Mouse (Mus musculus) midbrain, embryonic 15.5 days (tissue): Measurements from ENCODE around the gene Ankdd1b. TPM values are rescaled to one million over a fixed set of nuclear protein-coding genes. Genes with fewer than 3 reads are reported as not detected.

ENCODE experiments used
- ATAC-seq: fragments of 200-750 bp; cut with Nextera tagmentation; replicated peaks from 2 replicates; pipeline ENCODE4 v1.8.0; 2017; ENCODE audit warnings: moderate TSS enrichment
- H3K27ac ChIP-seq: fragments of 300-500 bp; sonication (generic); 2 replicates; pipeline ENCODE4 v1.5.1; 2015; ENCODE audit warnings: mild to moderate bottlenecking, inconsistent platforms
- H3K27me3 ChIP-seq: fragments of 300-500 bp; sonication (generic); replicated peaks from 2 replicates; pipeline ENCODE4 v1.6.1; 2015; ENCODE audit warnings: inconsistent platforms
- H3K36me3 ChIP-seq: fragments of 300-500 bp; sonication (generic); replicated peaks from 2 replicates; pipeline ENCODE4 v1.6.1; 2015; ENCODE audit warnings: inconsistent platforms
- H3K4me1 ChIP-seq: fragments of 300-500 bp; sonication (generic); 2 replicates; pipeline ENCODE4 v1.6.1; 2015; ENCODE audit warnings: inconsistent platforms
- H3K4me2 ChIP-seq: fragments of 300-500 bp; sonication (generic); 2 replicates; pipeline ENCODE4 v1.6.1; 2015; ENCODE audit warnings: inconsistent platforms, mild to moderate bottlenecking, moderate library complexity
- H3K4me3 ChIP-seq: fragments of 300-500 bp; sonication (generic); 2 replicates; pipeline ENCODE4 v1.5.1; 2015; ENCODE audit warnings: mild to moderate bottlenecking, inconsistent platforms
- H3K9ac ChIP-seq: fragments of 300-500 bp; sonication (generic); 2 replicates; pipeline ENCODE4 v1.6.1; 2015; ENCODE audit warnings: mild to moderate bottlenecking, inconsistent platforms
- H3K9me3 ChIP-seq: fragments of 300-500 bp; sonication (generic); 2 replicates; pipeline ENCODE4 v1.6.1; 2016; ENCODE audit warnings: inconsistent platforms
- WGBS: fragments of 180-500 bp; shearing (Covaris S2); methylation state at CpG from one replicate; pipeline ENCODE4 v1.1.7; 2015; ENCODE audit warnings: mixed read lengths; 5-methylcytosine and 5-hydroxymethylcytosine counted together
- polyA plus RNA-seq: library from polyadenylated mRNA; unstranded; fragments of >200 nt; fragmentation: Nextera tagmentation; extraction: Ambion mirVana; gene quantifications from 2 replicates; pipeline ENCODE4 v1.2.1, GENCODE M21; 2015

The Ankdd1b gene
- polyA plus RNA-seq = not detected in 2 replicates

- Histone ChIP-seq H3K9ac (no peak within 1 kb of the TSS), H3K4me1 (no peaks in the 10 kb centered on the region), H3K9me3 (no peaks in the 10 kb centered on the region), H3K4me3 (no peak within 1 kb of the TSS), H3K4me2 (no peak within 1 kb of the TSS), H3K27me3 (no peaks in the 10 kb centered on the region), H3K27ac (no peak within 1 kb of the TSS), H3K36me3 (no peaks in the 10 kb centered on the region)
- no peak for ATAC-seq
- WGBS = 93% methylated on average over 14 of the region's 14 CpGs
These were observed at the start of gene Ankdd1b for GRCm38 (mm10) chr13:96470957-96471356. TSS of gene Ankdd1b (minus strand) at chr13:96471198.

DNA sequence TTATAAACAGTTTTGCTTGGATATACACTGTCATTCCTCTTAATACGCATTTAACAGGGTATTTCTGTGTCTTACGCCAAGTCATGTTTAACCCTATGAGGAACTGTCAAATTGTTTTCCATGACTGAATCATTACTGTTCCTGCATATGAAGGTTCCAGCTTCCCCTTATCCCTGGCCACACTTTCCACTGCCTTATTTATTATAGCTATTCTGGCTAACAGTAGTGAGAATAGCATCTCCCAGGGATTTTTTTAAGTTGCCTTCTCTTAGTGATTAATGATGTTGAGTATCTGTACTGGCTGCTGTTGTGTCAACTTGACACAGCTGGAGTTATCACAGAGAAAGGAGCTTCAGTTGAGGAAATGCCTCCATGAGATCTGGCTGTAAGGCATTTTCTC lies 46.3 kb upstream of the Ankdd1b start:
- no peaks in the 10 kb centered on the region for H3K9me3 ChIP-seq
- WGBS = 97% methylated on average over 2 of the region's 2 CpGs
- no peaks in the 10 kb centered on the region for H3K27me3 ChIP-seq
- H3K4me1 ChIP-seq = no peaks in the 10 kb centered on the region
- no peak overlapping the region for H3K9ac ChIP-seq
- H3K4me2 ChIP-seq = no peak overlapping the region
- no peak overlapping the region for H3K27ac ChIP-seq
- no peaks in the 10 kb centered on the region for H3K36me3 ChIP-seq
- no peak overlapping the region for H3K4me3 ChIP-seq
- no peak for ATAC-seq

DNA sequence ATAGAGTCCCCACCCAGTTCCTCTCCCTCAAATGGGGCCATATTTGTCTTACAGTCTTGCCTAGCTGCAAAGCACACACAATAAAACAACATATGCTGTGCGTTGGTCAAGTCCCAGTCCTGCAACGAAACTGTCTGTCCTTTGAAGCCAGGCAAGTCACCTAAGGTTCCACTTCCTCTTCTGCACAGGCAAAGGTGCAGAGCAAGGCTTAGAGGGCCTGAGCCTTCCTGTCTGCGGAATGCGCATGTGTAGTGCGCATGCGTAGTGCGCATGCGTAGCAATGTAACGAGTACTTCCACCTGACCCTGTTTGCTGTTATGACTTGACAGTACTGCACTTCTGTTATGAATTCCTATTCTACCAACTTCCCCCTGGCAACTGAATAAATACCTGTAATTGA lies 45.3 kb upstream of the Ankdd1b start:
- no peak overlapping the region for H3K27ac ChIP-seq
- no peaks in the 10 kb centered on the region for H3K9me3 ChIP-seq
- H3K4me2 ChIP-seq = no peak overlapping the region
- no peak overlapping the region for H3K4me3 ChIP-seq
- H3K9ac ChIP-seq = no peak overlapping the region
- H3K36me3 ChIP-seq = no peaks in the 10 kb centered on the region
- ATAC-seq = no peak
- H3K4me1 ChIP-seq = no peaks in the 10 kb centered on the region
- H3K27me3 ChIP-seq = no peaks in the 10 kb centered on the region
- 98% methylated on average over 9 of the region's 9 CpGs for WGBS

DNA sequence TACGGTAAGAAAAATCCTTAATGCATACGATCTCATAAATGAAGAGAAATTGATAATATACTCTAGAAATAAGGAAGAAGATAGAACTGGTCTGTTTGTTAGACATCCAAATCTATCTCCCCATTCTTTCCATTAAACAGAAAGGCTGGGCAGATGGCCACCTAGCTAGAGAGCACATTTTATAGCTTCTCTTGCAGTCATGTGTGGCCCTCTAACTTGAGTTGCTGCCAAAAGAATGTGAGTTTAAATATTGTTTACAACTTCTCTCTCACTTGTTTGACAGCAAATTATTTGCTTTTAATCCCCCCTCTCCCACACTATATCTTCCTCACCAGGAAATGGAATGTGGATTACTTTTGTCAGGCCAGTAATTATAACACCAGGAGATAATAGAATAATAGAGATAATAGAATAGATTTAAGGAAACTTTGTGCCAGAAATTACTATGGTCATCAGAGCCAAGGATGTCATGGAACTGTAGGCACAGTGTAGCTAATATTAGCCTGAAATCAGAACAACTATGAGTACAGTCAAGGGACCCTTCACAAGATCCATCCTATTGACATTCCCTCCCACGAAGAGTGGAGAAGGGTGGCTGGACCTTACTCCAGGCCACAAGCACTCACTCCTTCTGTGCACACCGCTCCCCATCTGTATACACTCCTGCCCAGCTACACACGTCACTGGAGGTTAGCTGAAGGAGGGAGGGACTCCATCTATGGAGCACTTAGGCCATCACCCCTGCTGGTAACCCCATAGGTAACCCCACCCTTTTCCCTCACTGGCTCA lies 43.4 kb upstream of the Ankdd1b start:
- no peaks in the 10 kb centered on the region for H3K36me3 ChIP-seq
- H3K27me3 ChIP-seq = no peaks in the 10 kb centered on the region
- no peak overlapping the region for H3K4me2 ChIP-seq
- H3K9me3 ChIP-seq = no peaks in the 10 kb centered on the region
- WGBS = 90% methylated on average over 5 of the region's 5 CpGs
- ATAC-seq = no peak
- H3K4me1 ChIP-seq = no peaks in the 10 kb centered on the region
- H3K27ac ChIP-seq = no peak overlapping the region
- H3K4me3 ChIP-seq = no peak overlapping the region
- H3K9ac ChIP-seq = no peak overlapping the region

DNA sequence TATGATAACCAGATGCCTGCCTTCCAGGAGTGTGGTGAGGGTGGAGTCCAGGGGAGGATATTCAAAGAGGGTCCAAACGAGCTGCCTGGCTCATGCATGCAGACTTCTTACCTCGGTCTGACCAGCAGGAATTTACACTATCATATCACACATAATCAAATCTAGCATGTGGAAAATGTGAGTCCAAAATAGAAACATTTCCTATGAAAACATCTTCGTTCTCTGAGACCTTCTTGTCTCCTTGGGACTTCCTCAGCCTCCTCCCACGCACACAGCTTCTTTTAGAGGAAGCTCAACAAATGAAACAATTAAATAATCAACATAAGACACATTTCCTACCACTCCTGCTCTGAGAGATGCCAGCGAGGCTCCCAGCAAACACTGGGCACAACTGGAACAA lies 40.9 kb upstream of the Ankdd1b start:
- no peak for ATAC-seq
- no peak overlapping the region for H3K4me2 ChIP-seq
- H3K4me1 ChIP-seq = no peaks in the 10 kb centered on the region
- no peak overlapping the region for H3K27ac ChIP-seq
- H3K4me3 ChIP-seq = no peak overlapping the region
- WGBS = 77% methylated on average over 5 of the region's 5 CpGs
- H3K36me3 ChIP-seq = no peaks in the 10 kb centered on the region
- no peaks in the 10 kb centered on the region for H3K27me3 ChIP-seq
- no peaks in the 10 kb centered on the region for H3K9me3 ChIP-seq
- no peak overlapping the region for H3K9ac ChIP-seq

DNA sequence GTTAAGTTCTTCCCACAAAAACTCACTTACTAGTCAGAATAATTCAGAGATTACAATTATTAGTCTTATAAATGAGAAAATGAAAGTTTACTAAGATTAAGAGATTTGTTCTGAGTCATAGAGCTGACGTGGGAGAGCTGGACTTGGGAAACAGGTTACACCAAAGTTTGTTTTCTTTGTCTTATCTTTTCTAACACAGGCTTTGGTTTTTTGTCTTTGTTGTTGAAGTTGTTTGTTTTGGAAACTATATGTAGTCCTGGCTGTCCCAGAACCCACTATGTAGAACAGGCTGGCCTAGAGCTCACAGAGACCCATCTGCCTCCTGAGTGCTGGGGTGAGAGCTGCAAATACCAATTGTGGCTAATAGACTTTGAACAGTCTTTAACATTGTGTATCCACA lies 40.3 kb upstream of the Ankdd1b start:
- H3K36me3 ChIP-seq = no peaks in the 10 kb centered on the region
- no peaks in the 10 kb centered on the region for H3K4me1 ChIP-seq
- no peak overlapping the region for H3K4me2 ChIP-seq
- no peaks in the 10 kb centered on the region for H3K27me3 ChIP-seq
- H3K9me3 ChIP-seq = no peaks in the 10 kb centered on the region
- no peak overlapping the region for H3K4me3 ChIP-seq
- no peak overlapping the region for H3K27ac ChIP-seq
- no peak for ATAC-seq
- WGBS = 86% methylated on average over 1 of the region's 1 CpGs
- H3K9ac ChIP-seq = no peak overlapping the region

- no peaks in the 10 kb centered on the region for H3K4me1 ChIP-seq
- no peaks in the 10 kb centered on the region for H3K9me3 ChIP-seq
- no peak overlapping the region for H3K4me2 ChIP-seq
- no peak overlapping the region for H3K4me3 ChIP-seq
- no peak for ATAC-seq
- H3K27ac ChIP-seq = no peak overlapping the region
- H3K27me3 ChIP-seq = no peaks in the 10 kb centered on the region
- no peak overlapping the region for H3K9ac ChIP-seq
- no peaks in the 10 kb centered on the region for H3K36me3 ChIP-seq
- WGBS = 87% methylated on average over 13 of the region's 13 CpGs
These were observed 39.6 kb upstream of the Ankdd1b start for GRCm38 (mm10) chr13:96510635-96511034.

DNA sequence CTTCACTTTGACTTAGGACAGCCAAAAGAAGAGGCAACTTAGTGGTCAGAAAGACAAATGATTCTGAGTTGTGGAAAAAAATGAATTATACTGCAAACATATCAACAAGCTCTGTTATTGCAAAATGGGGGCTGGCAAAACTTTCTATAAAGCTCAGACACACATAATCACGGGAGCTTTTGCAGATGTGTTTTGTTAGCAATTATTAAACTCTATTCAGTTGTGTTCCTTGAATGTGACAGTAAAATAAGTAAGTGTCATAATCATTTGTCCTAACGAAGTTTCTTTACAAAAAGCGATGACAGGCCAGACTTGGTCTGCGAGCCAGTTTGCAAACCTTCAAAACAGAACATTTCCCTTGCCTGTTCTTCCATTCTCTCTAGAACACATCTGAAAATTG lies 36.5 kb upstream of the Ankdd1b start:
- Histone ChIP-seq H3K9ac (no peak overlapping the region), H3K27me3 (no peaks in the 10 kb centered on the region), H3K36me3 (no peaks in the 10 kb centered on the region), H3K4me3 (no peak overlapping the region), H3K4me1 (no peaks in the 10 kb centered on the region), H3K27ac (no peak overlapping the region), H3K4me2 (no peak overlapping the region), H3K9me3 (no peaks in the 10 kb centered on the region)
- WGBS = 92% methylated on average over 4 of the region's 4 CpGs
- no peak for ATAC-seq

- no peak for ATAC-seq
- H3K9me3 ChIP-seq = no peaks in the 10 kb centered on the region
These were observed 35.3 kb upstream of the Ankdd1b start for GRCm38 (mm10) chr13:96506313-96506712.

GRCm38 (mm10) chr13:96505661-96506060 lies 34.7 kb upstream of the Ankdd1b start:
- H3K4me3 ChIP-seq = no peak overlapping the region
- no peak overlapping the region for H3K9ac ChIP-seq
- 90% methylated on average over 4 of the region's 4 CpGs for WGBS
- no peak overlapping the region for H3K4me2 ChIP-seq
- no peak for ATAC-seq
- H3K36me3 ChIP-seq = no peaks in the 10 kb centered on the region
- H3K27me3 ChIP-seq = no peaks in the 10 kb centered on the region
- H3K9me3 ChIP-seq = no peaks in the 10 kb centered on the region
- H3K4me1 ChIP-seq = no peaks in the 10 kb centered on the region
- no peak overlapping the region for H3K27ac ChIP-seq

More at GRCm38 (mm10) chr13:96506313-96506712, 35.3 kb upstream of the Ankdd1b start:
- Histone ChIP-seq H3K4me3 (no peak overlapping the region), H3K4me1 (no peaks in the 10 kb centered on the region), H3K9ac (no peak overlapping the region), H3K4me2 (no peak overlapping the region), H3K36me3 (no peaks in the 10 kb centered on the region), H3K27ac (no peak overlapping the region), H3K27me3 (no peaks in the 10 kb centered on the region)
- 88% methylated on average over 6 of the region's 6 CpGs for WGBS

GRCm38 (mm10) chr13:96499891-96500290 lies 28.9 kb upstream of the Ankdd1b start:
- no peak overlapping the region for H3K4me3 ChIP-seq
- H3K9me3 ChIP-seq = no peaks in the 10 kb centered on the region
- H3K36me3 ChIP-seq = no peaks in the 10 kb centered on the region
- H3K9ac ChIP-seq = no peak overlapping the region
- H3K27ac ChIP-seq = no peak overlapping the region
- no peaks in the 10 kb centered on the region for H3K4me1 ChIP-seq
- no peaks in the 10 kb centered on the region for H3K27me3 ChIP-seq
- no peak overlapping the region for H3K4me2 ChIP-seq
- whole genome bisulfite sequencing = 77% methylated on average over 2 of the region's 2 CpGs
- no peak for ATAC-seq

DNA sequence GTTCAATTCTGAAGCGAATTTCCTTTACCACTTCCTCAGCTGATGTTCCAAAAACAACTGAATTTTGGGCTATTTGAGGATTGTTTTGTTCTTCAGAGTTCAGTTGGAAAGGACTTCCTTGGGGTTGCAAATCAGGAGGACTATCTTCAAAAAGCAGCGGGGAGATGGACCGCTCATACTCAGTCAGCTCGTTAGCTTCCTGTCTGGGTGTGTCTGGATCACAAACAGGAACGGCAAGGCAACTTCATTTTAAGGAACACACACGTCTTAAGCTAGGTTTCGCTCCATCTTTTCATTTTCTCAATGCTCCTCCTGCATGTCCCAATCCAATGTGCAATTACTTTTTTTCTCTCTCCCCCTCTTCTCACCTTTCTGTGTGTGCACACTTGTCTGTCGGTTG lies 25.6 kb upstream of the Ankdd1b start:
- Histone ChIP-seq H3K4me1 (no peaks in the 10 kb centered on the region), H3K27ac (no peak overlapping the region), H3K4me2 (no peak overlapping the region), H3K9ac (no peak overlapping the region), H3K27me3 (no peaks in the 10 kb centered on the region), H3K9me3 (no peaks in the 10 kb centered on the region), H3K4me3 (no peak overlapping the region), H3K36me3 (no peaks in the 10 kb centered on the region)
- ATAC-seq = no peak
- 86% methylated on average over 8 of the region's 8 CpGs for WGBS

DNA sequence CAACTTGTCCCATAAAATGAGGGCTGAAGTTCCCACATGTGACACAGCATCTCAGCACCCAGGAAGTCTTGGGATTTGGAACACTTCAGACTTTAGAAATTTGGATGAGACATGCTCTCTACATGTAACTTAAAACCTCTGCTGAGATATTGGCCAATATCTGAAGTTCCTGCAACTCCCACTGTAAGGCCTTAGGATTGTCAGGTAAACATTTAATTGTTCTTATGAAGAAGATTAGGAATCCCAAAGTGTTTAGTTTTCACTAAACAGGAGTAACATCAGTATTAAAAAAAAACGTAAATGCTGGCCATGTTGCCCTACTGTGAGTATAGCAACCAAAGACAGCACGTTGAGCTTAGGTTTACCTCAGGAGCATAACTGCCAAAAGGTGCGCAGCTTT lies 19.4 kb upstream of the Ankdd1b start, which contains the start of gene Gm17622:
Gm17622 (plus strand) TSS at position 301 of the 400 bp plus-strand sequence.
- no peaks in the 10 kb centered on the region for H3K4me1 ChIP-seq
- H3K27me3 ChIP-seq = no peaks in the 10 kb centered on the region
- H3K4me2 ChIP-seq = no peak within 1 kb of the TSS
- no peaks in the 10 kb centered on the region; the same call in 1 of the 2 replicates for H3K9me3 ChIP-seq
- ATAC-seq = no peak
- no peak within 1 kb of the TSS for H3K4me3 ChIP-seq
- WGBS = 93% methylated on average over 3 of the region's 3 CpGs
- H3K9ac ChIP-seq = no peak within 1 kb of the TSS
- H3K27ac ChIP-seq = no peak within 1 kb of the TSS
- 0 out of 2 replicates have a peak, but pooled peaks cover 9% of the 10 kb centered on the region for H3K36me3 ChIP-seq
